Mouse (Mus musculus): ENCODE results near the gene Dip2c. TPM values are rescaled to one million over a fixed set of nuclear protein-coding genes. Genes with fewer than 3 reads are reported as not detected.

The Dip2c gene
- total and polyA plus RNA-seq, 2 experiments from 2014 or later, result 7.1 to 63.6 TPM

DNA sequence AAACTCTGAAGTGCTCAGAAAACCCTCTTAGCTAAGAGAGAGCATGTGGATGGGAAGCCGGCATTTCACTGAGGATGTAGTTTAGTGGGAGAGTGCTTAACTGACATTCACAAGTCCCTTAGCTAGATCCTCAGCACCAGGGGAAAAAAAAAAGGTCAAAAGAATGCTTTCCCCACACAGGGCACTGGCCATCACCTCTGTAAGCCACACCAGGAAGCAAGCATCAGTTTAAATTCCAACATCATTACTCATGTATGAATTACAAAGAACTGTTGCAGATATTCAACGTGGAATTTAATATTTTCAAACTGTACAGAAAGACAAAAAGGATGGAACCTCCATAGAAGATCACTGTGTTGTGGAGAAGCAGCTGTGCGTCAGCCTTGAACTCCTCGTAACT lies 419.1 kb downstream of the Dip2c start:
- Histone ChIP-seq H3K27ac (ENCODE audit: low read depth) (no peak overlapping the region), H3K27me3 (ENCODE audit: control insufficient read depth, insufficient read depth, low read length) (no peaks in the 10 kb centered on the region), H3K4me3 (ENCODE audit: low read depth, low read length) (no peak overlapping the region), H3K9ac (replicated peaks; ENCODE audit: low read depth, low read length) (no peak overlapping the region), H3K36me3 (replicated peaks; ENCODE audit: control insufficient read depth, insufficient read depth, low read length) (peaks cover 67% of the 10 kb centered on the region), H3K4me2 (ENCODE audit: low read depth, low read length) (no peak overlapping the region), H3K4me1 (ENCODE audit: control insufficient read depth, insufficient read depth) (no peaks in the 10 kb centered on the region), H3K9me3 (replicated peaks; ENCODE audit: control insufficient read depth, low read length) (no peaks in the 10 kb centered on the region)
- DNase-seq (ENCODE audit: low spot score) (no peak), ATAC-seq (ENCODE audit: insufficient read depth, low read depth) (no peak)
- 84% methylated on average over 4 of the region's 4 CpGs for WGBS
- TF ChIP-seq CTCF (IDR thresholded peaks at IDR 0.05; ENCODE audit: low read depth), result no peak

DNA sequence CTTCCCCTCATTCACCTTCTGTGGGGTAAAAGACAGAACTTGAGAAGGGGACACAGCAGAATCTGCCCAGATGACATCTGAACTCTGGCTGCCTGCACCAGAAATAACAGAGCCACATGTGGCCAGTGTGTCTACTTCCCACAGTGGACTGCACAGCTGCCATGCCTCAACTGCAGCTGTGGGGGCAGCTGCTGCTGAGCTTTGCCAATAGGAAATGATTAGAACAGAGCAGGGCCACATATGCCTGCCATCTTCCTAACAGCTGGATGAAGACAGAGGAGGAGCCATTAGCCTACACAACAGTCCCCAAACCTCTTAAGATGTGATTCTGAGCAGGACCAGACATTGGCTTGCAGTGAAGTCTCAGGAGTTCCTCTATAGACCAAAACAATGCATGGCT lies 419.5 kb downstream of the Dip2c start:
- Histone ChIP-seq H3K4me2 (ENCODE audit: low read depth, low read length) (no peak overlapping the region), H3K4me1 (ENCODE audit: control insufficient read depth, insufficient read depth) (no peaks in the 10 kb centered on the region), H3K9ac (replicated peaks; ENCODE audit: low read depth, low read length) (no peak overlapping the region), H3K9me3 (replicated peaks; ENCODE audit: control insufficient read depth, low read length) (no peaks in the 10 kb centered on the region), H3K4me3 (ENCODE audit: low read depth, low read length) (no peak overlapping the region), H3K36me3 (replicated peaks; ENCODE audit: control insufficient read depth, insufficient read depth, low read length) (peaks cover 63% of the 10 kb centered on the region), H3K27me3 (ENCODE audit: control insufficient read depth, insufficient read depth, low read length) (no peaks in the 10 kb centered on the region), H3K27ac (ENCODE audit: low read depth) (no peak overlapping the region)
- DNase-seq (ENCODE audit: low spot score), result no peak
- no peak for TF ChIP-seq EP300 (IDR thresholded peaks at IDR 0.05; ENCODE audit: low read depth)
- no peak for TF ChIP-seq CTCF (IDR thresholded peaks at IDR 0.05; ENCODE audit: low read depth)
- ATAC-seq (ENCODE audit: insufficient read depth, low read depth), result no peak

DNA sequence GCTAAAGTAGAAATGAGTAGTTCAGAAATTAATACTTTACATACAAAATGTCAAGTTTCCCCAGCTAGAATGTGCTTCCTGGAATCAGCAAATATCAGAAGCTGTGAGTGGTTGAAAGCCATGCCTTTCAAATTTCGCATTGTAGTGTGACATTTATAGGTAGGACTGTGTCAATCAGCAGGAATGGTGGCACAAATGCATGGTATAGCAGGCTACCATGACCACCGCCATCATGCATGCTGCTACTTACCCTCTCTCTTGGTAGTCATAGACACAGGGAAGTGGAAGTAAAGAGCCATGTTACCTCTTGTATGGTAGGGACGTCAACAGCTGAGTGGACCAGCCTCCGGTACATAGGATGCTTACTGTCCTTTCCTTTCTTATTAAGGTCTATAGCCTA lies 421.0 kb downstream of the Dip2c start:
- no peak overlapping the region for H3K27ac ChIP-seq (ENCODE audit: low read depth)
- WGBS, result 97% methylated on average over 4 of the region's 4 CpGs
- no peak overlapping the region for H3K9ac ChIP-seq (replicated peaks; ENCODE audit: low read depth, low read length)
- H3K9me3 ChIP-seq (replicated peaks; ENCODE audit: control insufficient read depth, low read length), result no peaks in the 10 kb centered on the region
- DNase-seq (ENCODE audit: low spot score) (no peak), ATAC-seq (ENCODE audit: insufficient read depth, low read depth) (no peak)
- H3K4me3 ChIP-seq (ENCODE audit: low read depth, low read length), result no peak overlapping the region
- no peak overlapping the region for H3K4me2 ChIP-seq (ENCODE audit: low read depth, low read length)
- no peaks in the 10 kb centered on the region for H3K27me3 ChIP-seq (ENCODE audit: control insufficient read depth, insufficient read depth, low read length)
- no peaks in the 10 kb centered on the region for H3K4me1 ChIP-seq (ENCODE audit: control insufficient read depth, insufficient read depth)
- no peak for TF ChIP-seq CTCF (IDR thresholded peaks at IDR 0.05; ENCODE audit: low read depth)
- no peak for TF ChIP-seq EP300 (IDR thresholded peaks at IDR 0.05; ENCODE audit: low read depth)
- peaks cover 54% of the 10 kb centered on the region for H3K36me3 ChIP-seq (replicated peaks; ENCODE audit: control insufficient read depth, insufficient read depth, low read length)

DNA sequence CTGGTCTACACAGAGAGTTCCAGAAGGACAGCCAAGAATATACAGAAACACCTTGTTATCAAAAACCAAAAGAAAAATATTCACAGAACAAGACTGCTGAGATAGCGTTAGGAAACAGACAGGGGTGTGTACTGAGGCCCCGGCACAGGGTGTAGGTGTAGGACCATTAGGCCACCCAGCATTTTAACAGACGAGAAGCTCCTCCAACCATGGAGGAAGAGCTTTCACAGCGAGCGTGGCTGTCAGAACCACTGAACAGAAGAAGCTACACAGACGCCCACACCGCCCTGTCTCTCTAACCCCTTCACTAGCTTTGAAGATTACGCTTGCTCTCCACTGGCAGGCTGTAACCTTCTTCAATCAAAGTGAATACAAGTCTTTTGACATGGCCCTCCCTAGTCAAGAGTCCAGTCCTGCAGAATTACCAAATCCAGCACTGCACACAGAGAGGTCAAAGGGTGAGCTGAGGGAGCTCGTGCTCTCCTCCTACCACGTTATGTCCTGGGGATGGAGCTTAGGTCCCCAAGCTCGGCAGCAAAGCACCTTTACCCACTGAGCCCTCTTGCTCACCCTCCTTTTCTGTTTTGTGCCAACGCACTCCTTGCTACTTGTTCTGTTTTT lies 426.4 kb downstream of the Dip2c start:
- Histone ChIP-seq H3K4me2 (ENCODE audit: low read depth, low read length) (no peak overlapping the region), H3K4me3 (ENCODE audit: low read depth, low read length) (no peak overlapping the region), H3K27me3 (ENCODE audit: control insufficient read depth, insufficient read depth, low read length) (no peaks in the 10 kb centered on the region), H3K36me3 (replicated peaks; ENCODE audit: control insufficient read depth, insufficient read depth, low read length) (peaks cover 8% of the 10 kb centered on the region), H3K4me1 (ENCODE audit: control insufficient read depth, insufficient read depth) (0 out of 2 replicates have a peak, but pooled peaks cover 6% of the 10 kb centered on the region), H3K9ac (replicated peaks; ENCODE audit: low read depth, low read length) (no peak overlapping the region), H3K9me3 (replicated peaks; ENCODE audit: control insufficient read depth, low read length) (no peaks in the 10 kb centered on the region), H3K27ac (ENCODE audit: low read depth) (no peak overlapping the region)
- WGBS, result 58% methylated on average over 12 of the region's 12 CpGs
- no peak for ATAC-seq (ENCODE audit: insufficient read depth, low read depth)
- no peak for DNase-seq (ENCODE audit: low spot score)
- TF ChIP-seq CTCF (IDR thresholded peaks at IDR 0.05; ENCODE audit: low read depth), result no peak
- TF ChIP-seq EP300 (IDR thresholded peaks at IDR 0.05; ENCODE audit: low read depth), result no peak

DNA sequence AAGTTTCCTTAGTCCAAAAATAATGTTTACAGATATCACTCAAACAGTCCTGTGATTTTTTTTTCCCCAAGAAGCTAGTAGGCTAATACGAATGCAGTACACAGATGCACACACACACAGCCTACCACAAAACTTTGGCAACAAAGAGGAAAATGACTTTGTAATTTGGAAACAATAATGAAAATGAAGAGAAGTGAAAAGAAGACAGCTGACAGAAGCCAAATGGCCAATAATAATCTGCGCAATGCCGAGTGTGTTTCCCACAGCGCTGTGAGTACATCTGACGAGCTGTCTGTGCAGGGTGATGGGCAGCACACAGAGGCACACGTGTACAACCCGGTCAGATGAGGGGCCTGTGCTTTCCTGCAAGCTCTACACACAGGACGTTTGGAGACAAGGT lies 430.4 kb downstream of the Dip2c start:
- H3K9ac ChIP-seq (replicated peaks; ENCODE audit: low read depth, low read length), result no peak overlapping the region
- no peak overlapping the region for H3K27ac ChIP-seq (ENCODE audit: low read depth)
- H3K27me3 ChIP-seq (ENCODE audit: control insufficient read depth, insufficient read depth, low read length), result no peaks in the 10 kb centered on the region
- no peak for TF ChIP-seq CTCF (IDR thresholded peaks at IDR 0.05; ENCODE audit: low read depth)
- no peak for TF ChIP-seq EP300 (IDR thresholded peaks at IDR 0.05; ENCODE audit: low read depth)
- ATAC-seq (ENCODE audit: insufficient read depth, low read depth) (no peak), DNase-seq (ENCODE audit: low spot score) (no peak)
- no peaks in the 10 kb centered on the region for H3K9me3 ChIP-seq (replicated peaks; ENCODE audit: control insufficient read depth, low read length)
- H3K4me1 ChIP-seq (ENCODE audit: control insufficient read depth, insufficient read depth), result 0 out of 2 replicates have a peak, but pooled peaks cover 6% of the 10 kb centered on the region
- H3K36me3 ChIP-seq (replicated peaks; ENCODE audit: control insufficient read depth, insufficient read depth, low read length), result peaks cover 15% of the 10 kb centered on the region
- H3K4me3 ChIP-seq (ENCODE audit: low read depth, low read length), result no peak overlapping the region
- H3K4me2 ChIP-seq (ENCODE audit: low read depth, low read length), result no peak overlapping the region
- 93% methylated on average over 8 of the region's 8 CpGs for WGBS

Data from heart, postnatal 0 days (tissue).